Mouse (Mus musculus): ENCODE results near the gene Sv2a. TPM values are rescaled to one million over a fixed set of nuclear protein-coding genes. Genes with fewer than 3 reads are reported as not detected.
A peak's percentile ranks its signal among the peaks of the same experiment; 100 is the strongest.
"Not testable (repeated sequence)": the region's sequence is repeated elsewhere in the genome, so short reads cannot be mapped to it uniquely, and the experiment has no call there.

The Sv2a gene
- total and polyA plus RNA-seq, 3 experiments = 3.6 to 14.1 (median 5.7) TPM

GRCm38 (mm10) chr3:96173185-96173584 is 7.8 kb upstream of the Sv2a start:
- no peak for DNase-seq

- DNase-seq = not testable (repeated sequence)
Observed at GRCm38 (mm10) chr3:96174042-96174441, 6.9 kb upstream of the Sv2a start.

DNA sequence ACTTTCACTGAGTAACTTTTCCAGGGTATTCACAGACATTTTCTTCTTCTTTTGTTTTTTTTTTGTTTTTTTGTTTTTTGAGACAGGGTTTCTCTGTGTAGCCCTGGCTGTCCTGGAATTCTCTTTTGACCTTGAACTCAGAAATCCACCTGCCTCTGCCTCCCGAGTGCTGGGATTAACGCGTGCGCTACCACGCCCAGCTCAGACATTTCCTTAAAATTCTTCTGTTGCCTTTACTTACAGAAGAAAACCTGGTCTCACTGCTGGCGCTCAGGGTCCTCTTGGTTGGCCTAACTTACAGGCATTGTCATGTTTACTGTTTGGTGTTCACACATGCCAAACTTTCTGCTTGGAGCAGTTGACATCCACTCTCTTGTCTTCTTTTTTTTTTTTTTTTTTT is 5.7 kb upstream of the Sv2a start:
- DNase-seq = no peak

GRCm38 (mm10) chr3:96178427-96178826 is 2.5 kb upstream of the Sv2a start:
- no peak for DNase-seq

DNA sequence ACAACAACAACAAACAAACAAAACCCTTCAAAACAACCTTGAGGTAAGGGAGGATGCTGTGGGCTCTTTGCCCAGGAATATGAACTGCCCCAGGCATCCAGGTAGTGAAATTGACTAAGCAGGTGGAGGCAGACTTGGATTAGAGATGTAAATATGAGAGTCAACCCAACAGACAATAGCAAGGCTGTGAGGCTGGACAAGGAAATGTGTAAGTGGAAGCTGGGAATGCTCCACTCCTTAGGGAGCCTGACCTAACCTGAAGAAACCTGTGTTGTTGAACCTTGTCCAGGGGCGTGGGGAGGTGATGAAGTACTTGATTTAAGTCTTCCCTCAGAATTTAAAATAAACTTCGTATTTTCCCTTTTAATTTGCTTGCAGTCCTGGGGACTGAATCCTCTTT is 2.0 kb upstream of the Sv2a start:
- DNase-seq = no peak

DNA sequence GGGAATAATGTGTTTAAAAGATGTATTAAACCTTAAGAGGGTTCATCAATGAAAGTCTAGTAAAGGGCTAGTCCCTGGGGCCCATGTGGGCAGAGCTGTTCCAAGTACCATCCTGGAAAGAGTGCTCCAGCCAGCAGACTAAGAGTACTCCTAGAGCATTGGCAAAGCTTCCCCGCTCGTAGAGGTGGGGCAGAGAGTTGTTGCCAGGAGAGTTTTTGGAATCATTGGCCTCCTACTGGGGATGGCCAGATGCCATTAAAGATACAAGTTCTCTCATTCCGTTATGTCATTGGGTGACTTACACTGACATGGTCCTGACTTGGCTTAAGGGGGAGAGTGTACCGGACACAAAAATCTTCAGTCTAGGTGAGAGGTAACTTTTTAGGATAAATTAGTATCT is 1.4 kb upstream of the Sv2a start:
- peak; percentile 66 for DNase-seq

DNA sequence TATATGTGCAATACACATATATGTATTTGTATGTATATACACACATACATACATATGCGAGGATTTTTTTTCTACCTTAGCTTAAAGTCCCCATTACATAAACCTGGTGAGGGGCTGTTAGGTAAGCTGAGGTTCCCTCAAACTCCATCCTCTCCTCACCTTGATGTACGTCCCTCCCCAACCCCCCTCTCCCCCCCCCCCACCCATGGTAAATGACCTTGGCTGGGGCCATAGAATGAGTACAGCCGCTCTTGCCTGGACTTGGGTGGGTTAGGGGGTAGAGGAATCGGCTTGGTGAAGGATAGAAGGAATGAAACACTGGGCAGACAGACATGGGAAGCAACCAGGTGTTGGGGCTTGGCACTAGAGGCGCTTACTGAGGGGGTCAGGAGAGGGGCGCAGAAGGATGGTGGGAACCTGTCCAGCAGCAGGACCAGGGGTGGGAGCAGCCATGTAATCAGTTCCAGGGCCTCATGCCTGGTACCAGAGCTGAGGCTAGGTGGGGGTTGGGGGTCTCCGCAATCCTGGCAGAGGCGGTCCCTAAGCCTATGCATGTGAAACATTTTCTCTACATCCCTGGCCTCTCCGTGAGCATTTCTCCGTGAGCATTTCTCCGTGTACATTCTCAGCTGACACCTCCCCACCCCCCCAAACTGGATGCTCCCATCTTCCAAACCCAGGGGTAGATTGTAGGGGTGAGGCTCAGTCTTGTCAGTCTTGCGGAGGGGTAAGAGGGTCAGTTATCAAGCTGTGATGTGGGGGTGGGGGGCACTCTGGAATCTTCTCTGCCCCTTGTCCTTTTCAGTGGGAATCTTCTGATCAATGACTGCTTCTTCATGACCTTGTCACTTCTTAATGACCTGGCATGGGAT is 795 bp downstream of the Sv2a start:
- DNase-seq = no peak

DNA sequence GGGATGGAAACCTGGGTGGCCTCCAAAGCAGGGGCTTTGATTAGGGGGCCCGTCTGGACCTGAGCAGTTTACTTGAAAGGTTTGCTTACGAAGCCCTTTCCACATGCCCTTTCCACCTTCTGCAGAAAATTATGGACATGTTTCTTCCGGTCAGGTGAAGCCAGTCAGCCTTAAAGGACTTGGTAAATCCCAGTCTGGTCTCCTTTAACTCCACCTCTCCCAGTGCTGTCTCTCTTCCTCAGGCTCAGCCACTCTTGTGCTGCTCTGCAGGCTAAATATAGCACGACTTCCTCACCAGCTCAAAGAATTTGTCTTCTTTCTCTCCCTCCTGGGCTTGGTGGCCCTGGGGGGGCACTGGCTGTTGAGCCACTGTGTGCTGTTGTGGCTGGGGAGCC is 1.4 kb downstream of the Sv2a start:
- no peak for DNase-seq

GRCm38 (mm10) chr3:96192977-96193376 is 12.0 kb downstream of the Sv2a start:
- no peak for DNase-seq

DNA sequence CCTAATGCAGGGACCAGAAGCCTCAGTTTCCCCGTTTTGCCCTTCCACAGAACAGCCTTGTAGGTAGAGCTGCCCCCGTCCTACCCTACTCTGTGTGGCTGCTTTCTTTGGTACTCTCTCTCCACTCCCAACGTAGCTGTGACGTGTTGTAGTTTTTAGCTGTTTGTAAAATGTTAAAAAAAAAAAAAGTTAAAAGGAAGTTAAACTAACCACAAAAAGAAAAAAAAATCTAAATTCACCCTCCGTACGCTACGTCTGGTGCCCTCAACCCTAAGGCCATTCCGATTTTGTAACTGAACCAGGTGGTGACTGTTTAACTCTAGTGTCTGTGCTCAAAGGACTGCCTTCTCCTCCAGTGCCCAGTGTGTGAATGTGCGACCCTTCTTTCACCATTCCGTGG is 14.0 kb downstream of the Sv2a start:
- no peak for DNase-seq

DNA sequence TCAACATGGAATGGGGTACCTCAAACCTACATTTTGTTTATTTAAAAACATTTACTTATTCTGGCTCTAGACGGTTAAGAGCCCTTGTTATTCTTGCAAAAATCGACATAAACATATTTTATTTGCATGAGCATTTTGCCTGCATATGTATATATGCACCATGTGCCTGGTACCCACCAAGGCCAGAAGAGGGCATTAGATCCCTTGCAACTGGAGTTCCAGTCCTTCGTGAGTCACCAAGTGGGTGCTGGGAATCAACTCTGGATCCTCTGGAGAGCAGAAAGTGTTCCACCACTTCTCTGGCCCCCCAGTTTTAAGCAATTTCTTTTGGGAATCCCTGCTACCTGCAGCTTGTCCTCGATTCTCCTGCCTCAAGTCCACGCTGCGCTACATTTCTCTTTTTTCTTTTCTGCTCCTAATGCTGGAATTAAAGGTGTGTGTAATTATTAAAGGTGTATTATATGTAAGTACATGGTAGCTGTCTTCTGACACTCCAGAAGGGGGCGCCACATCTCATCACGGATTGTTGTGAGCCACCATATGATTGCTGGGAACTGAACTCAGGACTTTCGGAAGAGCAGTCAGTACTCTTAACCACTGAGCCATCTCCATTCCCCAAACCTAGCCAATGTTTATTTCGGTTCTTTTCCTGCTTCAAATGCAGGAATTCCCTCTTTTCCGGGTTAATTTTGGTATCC is 14.8 kb downstream of the Sv2a start:
- no peak for DNase-seq

- no peak for DNase-seq
Observed at GRCm38 (mm10) chr3:96196437-96197128, 15.6 kb downstream of the Sv2a start.

DNA sequence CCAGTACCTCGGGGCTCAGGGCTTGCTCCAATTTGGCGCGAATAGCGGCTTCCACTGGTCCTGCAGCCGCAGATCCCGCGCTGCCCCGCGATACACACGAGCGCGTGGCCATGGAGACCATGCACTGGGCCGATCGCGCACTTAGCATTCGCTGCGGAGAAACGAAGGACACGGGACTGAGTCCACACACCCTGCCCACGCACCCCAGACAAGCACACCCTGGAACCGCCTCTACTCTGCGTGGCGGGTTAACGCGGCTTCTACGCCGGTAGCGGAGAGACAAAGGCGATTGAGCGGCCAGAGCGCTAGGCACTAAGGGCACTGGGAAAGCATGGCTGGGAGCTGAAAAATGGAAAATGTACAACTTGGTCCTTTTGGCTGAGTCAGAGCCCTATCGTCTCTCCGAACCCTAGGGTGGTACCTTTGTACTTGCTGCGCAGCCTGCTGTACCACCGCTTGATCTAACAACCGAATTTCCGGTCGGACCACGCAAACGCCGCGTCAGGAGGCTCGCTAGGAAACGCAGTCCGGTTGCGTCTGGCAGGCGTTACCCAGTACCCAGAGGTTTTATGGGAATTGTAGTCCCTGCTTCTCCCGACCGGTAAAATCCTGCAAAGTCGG is 16.3 kb downstream of the Sv2a start:
- peak; percentile 93 for DNase-seq

DNA sequence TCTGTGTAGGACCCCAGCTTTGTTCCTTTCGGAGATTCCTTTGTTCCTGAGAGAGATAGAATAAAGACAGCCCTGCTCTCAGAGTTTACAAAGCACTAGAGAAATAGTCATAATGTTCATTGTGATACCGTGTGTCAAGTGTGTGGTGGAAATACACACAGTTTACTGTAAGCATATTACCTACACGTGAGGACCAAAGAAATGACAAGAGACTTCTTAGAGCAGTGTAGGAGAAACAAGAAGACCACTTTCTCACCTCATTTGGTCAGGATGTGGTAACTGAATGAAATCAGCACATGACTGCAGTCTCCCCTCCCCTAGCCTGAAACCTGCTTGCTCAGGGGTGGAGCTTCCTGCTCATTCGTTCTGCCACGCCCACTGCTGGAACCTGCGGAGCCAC is 17.2 kb downstream of the Sv2a start:
- DNase-seq = peak; percentile 11

GRCm38 (mm10) chr3:96198601-96199251 is 17.8 kb downstream of the Sv2a start:
- DNase-seq = not testable (repeated sequence)

DNA sequence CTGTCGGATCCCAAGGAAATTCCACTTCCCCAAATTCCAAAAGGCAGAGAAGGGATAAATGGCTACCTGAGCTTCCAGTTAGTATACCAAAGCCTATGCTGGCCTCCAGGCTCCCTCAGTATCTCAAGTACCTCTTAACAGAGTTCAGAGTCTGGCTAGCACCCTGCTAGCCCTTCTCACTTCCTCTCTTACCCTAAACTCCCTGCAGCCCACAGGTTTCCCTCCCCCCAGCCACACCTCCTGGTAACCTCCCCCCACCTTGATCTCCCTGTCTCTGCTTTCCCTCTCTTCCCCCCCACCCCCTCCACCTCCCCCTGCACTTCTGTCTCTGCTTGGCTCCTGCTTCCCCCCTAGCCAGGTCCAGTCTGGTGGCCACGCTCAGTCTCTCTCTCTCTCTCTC is 18.8 kb downstream of the Sv2a start:
- DNase-seq = no peak

DNA sequence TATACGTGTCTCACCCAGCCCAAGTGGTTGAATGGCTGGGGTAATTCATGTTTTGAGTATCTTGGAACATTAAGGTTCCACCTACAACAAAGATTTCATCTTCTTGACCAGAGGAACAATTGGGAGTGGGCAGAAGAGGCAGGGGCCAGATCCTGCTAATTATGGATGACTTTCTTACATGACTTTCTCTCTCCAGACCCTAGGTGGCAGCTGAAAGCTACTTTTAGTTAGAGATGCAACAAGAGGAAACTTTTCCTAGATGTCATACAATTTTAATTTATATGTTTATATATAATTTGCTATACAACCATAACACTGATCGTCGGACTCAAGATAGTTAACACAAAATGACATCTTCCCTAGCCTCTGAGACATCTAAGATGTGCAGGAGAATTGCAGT is 26.9 kb downstream of the Sv2a start:
- DNase-seq = no peak

DNA sequence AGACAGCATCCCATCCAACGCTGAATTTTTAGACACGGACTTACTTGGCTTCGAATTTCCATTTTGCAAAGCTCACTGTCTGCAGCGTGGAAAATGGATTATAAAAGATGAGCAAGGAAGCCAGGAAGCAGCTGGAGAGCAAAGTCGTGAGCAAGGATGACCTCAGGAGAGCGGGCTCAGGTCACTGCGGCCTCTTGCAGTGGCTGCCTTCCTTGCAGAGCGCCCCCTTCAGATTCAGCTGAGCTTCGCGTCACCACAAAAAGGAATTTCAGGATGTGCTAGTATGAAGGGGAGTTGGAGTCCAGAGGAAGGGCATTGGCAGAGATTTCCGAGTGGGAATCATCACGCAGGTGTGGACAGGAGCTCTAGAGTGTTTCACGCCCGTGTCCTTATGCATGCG is 28.3 kb downstream of the Sv2a start:
- peak; percentile 45 for DNase-seq

DNA sequence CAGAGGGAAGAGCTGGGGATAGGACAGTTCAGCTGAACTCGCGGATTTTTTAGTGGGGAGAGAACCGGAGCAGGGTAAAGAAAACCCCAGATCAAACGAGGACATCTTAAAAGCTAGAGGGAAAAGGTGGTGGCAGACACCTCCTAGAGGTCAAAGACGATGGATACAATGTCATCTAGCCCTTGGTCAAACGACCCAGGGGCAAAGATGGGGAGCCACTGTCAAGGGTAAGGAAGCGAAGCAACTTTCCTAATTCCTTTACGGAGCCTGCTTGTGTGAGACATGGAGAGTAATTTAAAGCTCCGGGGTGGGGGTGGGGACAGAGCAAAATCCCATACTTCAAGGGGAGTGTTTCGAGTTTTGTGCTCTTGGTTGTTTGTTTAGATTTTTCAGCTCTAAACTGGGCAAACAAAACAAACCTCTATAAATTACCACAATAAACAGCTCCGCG is 38.3 kb downstream of the Sv2a start:
- peak; percentile 55 for DNase-seq

DNA sequence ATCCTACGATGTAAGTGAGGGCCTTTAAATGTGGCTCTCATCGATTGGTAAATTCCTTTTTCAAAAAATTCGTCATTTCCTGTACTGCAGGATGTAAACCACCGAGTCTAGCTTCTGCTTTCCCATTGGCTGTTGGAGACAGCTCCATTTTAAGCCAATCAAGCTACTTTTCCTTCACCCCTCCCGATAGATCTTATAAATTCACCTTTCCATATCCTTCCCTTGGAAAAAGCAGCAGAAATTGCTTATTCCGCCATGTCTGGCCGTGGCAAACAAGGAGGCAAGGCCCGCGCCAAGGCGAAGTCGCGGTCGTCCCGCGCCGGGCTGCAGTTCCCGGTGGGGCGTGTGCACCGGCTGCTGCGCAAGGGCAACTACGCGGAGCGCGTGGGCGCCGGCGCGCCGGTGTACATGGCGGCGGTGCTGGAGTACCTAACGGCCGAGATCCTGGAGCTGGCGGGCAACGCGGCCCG is 38.7 kb downstream of the Sv2a start, which contains the start of the genes Bola1 and Hist2h2ab:
TSS of gene Bola1 (minus strand) at position 49 of the 470 bp plus-strand sequence.
TSS of gene Hist2h2ab (plus strand) at position 205 of the 470 bp plus-strand sequence.
- peak; percentile 87 for DNase-seq

DNA sequence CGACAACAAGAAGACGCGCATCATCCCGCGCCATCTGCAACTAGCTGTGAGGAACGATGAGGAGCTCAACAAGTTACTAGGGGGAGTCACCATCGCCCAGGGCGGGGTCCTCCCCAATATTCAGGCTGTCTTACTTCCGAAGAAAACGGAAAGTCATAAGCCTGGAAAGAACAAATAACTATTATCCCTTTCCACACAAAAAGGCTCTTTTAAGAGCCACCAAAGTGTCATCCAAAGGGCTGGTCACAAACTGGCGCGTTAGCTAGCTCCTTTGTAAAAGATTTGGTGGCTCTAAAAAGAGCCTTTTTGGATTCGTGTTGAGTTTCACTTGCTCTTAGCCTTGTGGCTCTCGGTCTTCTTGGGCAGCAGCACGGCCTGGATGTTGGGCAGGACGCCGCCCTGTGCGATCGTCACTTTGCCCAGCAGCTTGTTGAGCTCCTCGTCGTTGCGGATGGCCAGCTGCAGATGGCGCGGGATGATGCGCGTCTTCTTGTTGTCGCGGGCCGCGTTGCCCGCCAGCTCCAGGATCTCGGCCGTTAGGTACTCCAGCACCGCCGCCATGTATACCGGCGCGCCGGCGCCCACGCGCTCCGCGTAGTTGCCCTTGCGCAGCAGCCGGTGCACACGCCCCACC is 39.3 kb downstream of the Sv2a start:
- not testable (repeated sequence) for DNase-seq
